Mouse (Mus musculus): ENCODE measurements around the gene Plekha3.

DNA sequence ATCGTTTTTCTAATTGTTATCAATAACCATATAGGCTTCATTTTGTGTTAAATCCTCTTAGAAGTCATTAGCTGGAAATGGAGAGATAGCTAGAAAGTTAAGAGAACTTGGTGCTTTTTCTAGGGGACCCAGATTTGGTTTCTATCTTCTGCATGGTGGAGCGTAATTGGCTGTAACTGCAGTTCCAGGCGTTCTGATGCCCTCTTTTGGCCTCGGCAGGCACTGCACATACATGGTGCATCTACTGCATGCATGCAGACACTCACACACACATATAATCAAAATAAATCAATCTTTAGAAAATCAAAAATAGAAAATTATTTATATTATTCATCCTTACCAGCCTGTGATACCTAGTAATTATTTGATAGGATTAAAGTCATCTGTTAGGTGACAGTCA, 22.0 kb upstream of the Plekha3 start:
- peak; percentile 45 for TF ChIP-seq CTCF (IDR thresholded peaks at IDR 0.05; ENCODE audit: low read depth, low read length)
- no peak for TF ChIP-seq POLR2A (IDR thresholded peaks at IDR 0.05; ENCODE audit: insufficient read depth, low read length)
- no peak for TF ChIP-seq EP300 (IDR thresholded peaks at IDR 0.05; ENCODE audit: insufficient read depth, low read depth, low read length)
